Mouse (Mus musculus): ENCODE data around the gene Tle3. TPM values are rescaled to one million over a fixed set of nuclear protein-coding genes. Genes with fewer than 3 reads are reported as not detected.

Gene Tle3
- polyA plus RNA-seq, 1 experiment from 2014 or later: 101 TPM

DNA sequence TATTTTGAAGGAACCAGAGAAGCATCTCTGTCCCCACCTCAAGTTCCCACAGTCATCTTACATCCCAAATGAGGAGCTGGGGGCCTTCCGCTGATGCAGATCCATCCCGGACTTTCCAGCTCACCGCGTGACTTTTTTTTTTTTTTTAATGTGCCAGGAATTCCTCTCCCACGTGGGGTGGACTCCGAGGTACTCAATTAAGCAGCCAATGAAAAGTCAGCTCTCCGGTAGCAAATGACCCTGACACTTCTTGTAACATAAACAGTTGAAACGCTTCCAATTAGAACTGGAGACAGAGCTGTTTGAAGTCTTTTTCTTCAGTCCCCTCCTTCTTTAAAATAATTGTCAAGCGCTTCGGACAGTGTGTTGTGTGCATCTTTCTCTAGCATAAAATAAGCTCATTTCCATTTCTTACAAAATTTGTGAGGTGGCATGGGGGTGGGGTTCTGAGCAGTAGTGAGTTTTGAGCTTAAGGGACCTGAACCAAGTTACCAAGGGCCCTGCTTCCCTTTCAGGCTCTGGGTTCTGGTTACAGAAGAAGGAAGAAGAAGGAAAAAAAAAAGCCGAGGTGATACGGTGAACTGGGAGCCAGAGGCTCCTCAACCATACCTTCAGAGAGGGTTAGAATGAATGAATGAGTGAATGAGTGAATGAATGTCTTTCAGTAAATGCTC lies 3.5 kb upstream of the Tle3 start:
- in situ Hi-C loops (cut with MboI; ENCODE audit: low pct_unique_long_range_greater_than_20kb): loop anchor here (5.0 to 10.0 kb wide), 5 partner anchors 64 to 471 kb away; no protein-coding TSS in a partner anchor
- no peak for TF ChIP-seq CTCF (IDR thresholded peaks at IDR 0.05)
- ChIA-PET POLR2A (interaction anchor here (0.6 to 1.9 kb wide), 3 partner anchors 36 to 356 kb away, joined by 3 to 7 read pairs (median 4); no protein-coding TSS in a partner anchor), CTCF (interaction anchor here (0.7 to 1.5 kb wide), 7 partner anchors 11 to 530 kb away, joined by 3 to 4 read pairs (median 3); no protein-coding TSS in a partner anchor)
- H3K27me3 ChIP-seq: no peaks in the 10 kb centered on the region
- ATAC-seq (peak; percentile 11), DNase-seq (ENCODE audit: low read depth, low spot score) (peak; percentile 97)

DNA sequence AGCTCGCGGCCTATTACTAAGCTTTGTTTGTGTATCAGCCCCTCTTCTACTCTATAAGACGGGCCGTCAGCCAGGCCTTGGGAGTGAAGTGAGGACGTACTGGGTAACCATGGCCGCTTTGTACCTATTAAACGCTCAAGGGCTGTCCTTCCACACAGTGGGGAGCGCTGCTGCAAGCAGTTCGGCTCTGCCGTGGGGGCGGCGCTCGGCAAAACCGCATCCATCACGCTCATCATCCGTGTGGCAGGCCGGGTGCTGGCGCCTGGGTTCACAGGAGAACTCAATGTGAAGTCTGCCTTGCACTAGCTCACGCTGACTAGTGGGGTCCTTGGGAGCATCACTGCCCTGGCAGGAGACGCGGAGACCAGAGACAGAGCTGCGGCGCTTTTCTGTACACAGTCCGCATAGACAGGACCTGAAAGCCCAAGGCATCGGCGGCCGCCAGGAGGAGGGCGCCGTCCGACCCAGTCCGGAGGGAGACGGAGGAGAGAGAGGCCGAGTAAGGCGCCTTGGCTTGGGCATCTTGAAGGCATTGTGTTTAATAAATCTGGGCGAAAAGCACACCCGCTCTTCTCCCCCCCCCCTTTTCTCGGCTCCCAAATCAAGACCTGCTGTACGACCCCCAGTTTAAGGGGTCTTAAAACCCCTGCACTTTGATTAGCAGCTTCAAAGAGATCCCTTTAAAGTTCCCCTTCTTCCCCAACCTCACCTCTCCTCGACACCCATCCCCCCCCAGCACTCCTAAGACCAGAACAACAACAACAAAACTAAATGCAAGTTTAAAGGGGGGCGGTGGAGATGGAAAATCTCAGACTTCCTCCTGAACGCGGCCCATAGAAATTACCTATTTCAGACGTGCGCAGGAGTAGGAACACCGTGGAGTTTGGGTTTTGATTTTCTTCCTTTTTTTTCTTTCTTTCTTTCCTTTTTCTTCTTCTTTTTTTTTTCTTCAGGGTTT lies 2.6 kb upstream of the Tle3 start:
- in situ Hi-C loops (cut with MboI; ENCODE audit: low pct_unique_long_range_greater_than_20kb): loop anchor here (5.0 to 10.0 kb wide), 6 partner anchors 65 to 472 kb away; no protein-coding TSS in a partner anchor
- no peak for TF ChIP-seq CTCF (IDR thresholded peaks at IDR 0.05)
- ChIA-PET CTCF (interaction anchor here (0.8 to 1.5 kb wide), 5 partner anchors 11 to 328 kb away, joined by 3 to 4 read pairs (median 3); no protein-coding TSS in a partner anchor), POLR2A (interaction anchor here (0.5 to 2.1 kb wide), 6 partner anchors 8 to 497 kb away, joined by 3 to 7 read pairs (median 4); no protein-coding TSS in a partner anchor)
- no peak for DNase-seq (ENCODE audit: low read depth, low spot score)
- no peak for ATAC-seq
- no peaks in the 10 kb centered on the region for H3K27me3 ChIP-seq

DNA sequence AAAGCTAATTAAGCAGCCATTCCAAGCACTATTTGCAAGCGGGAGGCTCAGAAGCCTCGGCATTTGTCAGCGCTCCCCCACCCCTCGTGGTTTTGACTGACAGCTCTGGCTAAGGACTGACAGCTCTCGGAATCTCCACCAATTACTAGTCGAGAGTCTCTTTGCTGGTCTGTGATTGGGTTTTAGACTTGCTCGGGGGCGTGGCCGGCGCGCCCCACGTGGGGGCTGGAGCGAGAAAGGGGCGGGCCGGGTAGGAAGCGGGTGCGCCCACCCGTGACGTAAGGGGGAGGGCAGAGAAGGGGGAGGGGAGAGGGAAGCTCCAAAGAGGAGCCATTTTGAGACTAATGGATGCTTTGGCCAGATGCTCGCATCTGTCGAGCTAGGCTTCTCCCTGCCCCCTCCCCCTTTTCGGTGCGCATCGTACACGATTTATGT lies 1.7 kb upstream of the Tle3 start:
- POLR2A ChIA-PET: interaction anchor here (0.5 to 2.1 kb wide), 8 partner anchors 9 to 496 kb away, joined by 3 to 8 read pairs (median 4); no protein-coding TSS in a partner anchor
- in situ Hi-C loops (cut with MboI; ENCODE audit: low pct_unique_long_range_greater_than_20kb): loop anchor here (5.0 kb wide), 1 partner anchor 327 kb away; no protein-coding TSS in a partner anchor
- TF ChIP-seq CTCF (IDR thresholded peaks at IDR 0.05): no peak
- CTCF ChIA-PET: interaction anchor here (0.8 kb wide), 1 partner anchor 32 kb away, joined by 3 read pairs; no protein-coding TSS in a partner anchor
- DNase-seq (ENCODE audit: low read depth, low spot score): peak; percentile 99
- H3K27me3 ChIP-seq: no peaks in the 10 kb centered on the region
- no peak for ATAC-seq

DNA sequence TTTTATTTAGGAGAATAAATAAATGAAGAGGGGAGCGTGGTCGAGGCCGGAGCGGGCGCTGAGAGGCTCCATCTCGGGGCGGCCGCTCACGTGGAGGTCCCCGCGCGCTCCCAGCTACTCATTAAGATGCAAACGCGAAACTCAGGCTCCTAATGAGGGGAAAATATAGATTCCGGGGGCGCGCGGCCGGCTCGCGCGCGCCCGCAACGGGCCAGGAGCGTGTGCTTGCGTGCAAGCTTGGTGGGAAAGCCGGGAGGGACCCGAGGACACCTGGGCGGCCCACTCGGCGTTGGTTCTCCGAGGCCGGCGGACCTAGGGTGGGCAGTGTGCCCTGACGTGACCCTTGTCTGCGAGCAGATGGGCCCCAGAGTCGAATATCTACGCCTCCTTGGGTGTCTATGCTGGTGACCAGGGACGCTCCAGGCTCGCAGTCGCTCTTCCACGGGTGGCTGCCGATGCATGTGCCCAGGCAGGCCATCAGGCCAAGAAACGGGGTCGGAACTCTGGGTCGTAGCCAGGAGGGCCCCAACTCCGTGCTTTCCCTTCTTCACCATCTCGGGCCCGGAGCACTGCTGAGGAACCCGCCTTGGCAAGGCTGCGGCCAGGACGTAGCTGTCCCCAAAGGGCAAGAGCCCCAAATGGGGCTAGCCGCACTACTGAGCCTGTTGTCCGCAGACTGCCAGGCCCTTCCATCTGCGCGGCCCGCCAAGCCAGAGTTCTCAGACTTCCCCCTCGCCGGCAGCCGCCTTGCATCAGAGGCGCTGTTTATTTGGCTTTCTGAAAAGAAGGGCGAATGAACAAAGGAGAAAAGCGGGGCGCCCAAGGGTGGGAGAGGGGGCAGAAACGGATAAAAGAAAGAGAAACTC lies 1.0 kb upstream of the Tle3 start:
- CTCF ChIA-PET: interaction anchor here (0.8 to 1.1 kb wide), 2 partner anchors 32 to 355 kb away, joined by 3 read pairs; no protein-coding TSS in a partner anchor
- H3K27me3 ChIP-seq: no peaks in the 10 kb centered on the region
- POLR2A ChIA-PET: interaction anchor here (0.5 to 2.1 kb wide), 10 partner anchors 10 to 495 kb away, joined by 3 to 8 read pairs (median 4); no protein-coding TSS in a partner anchor
- DNase-seq (ENCODE audit: low read depth, low spot score) (no peak), ATAC-seq (no peak)
- in situ Hi-C loops (cut with MboI; ENCODE audit: low pct_unique_long_range_greater_than_20kb): loop anchor here (5.0 kb wide), 1 partner anchor 326 kb away; no protein-coding TSS in a partner anchor
- no peak for TF ChIP-seq CTCF (IDR thresholded peaks at IDR 0.05)

DNA sequence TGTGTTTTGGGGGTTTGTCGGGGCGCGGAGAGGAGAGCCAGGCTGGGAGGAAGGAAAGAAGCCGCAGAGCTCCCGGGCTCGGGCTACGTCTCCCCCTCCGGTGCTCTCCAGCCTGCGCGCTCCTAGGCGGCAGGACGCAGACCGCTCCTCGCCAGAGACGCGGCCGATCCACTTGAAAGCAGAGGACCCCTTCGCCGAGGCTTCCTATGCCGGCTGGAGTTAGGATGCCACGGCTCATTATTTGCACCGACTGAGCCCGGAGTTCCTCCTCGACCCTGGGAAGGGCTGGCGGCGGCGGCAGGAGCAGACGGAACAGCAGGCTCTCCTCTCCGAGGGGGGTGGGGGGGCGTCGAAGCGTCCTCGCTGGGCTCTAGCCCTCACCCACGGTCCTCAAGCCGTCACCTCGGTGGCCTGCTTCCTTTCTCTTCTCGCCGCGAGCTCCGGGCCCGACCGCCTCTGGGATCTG lies 377 bp downstream of the Tle3 start:
- CTCF ChIA-PET: interaction anchor here (1.1 kb wide), 2 partner anchors 30 to 356 kb away, joined by 3 read pairs; no protein-coding TSS in a partner anchor
- no peaks in the 10 kb centered on the region for H3K27me3 ChIP-seq
- POLR2A ChIA-PET: interaction anchor here (0.7 to 1.5 kb wide), 6 partner anchors 11 to 450 kb away, joined by 3 to 9 read pairs (median 4); no protein-coding TSS in a partner anchor
- TF ChIP-seq CTCF (IDR thresholded peaks at IDR 0.05): no peak
- ATAC-seq (no peak), DNase-seq (ENCODE audit: low read depth, low spot score) (no peak)
- in situ Hi-C loops (cut with MboI; ENCODE audit: low pct_unique_long_range_greater_than_20kb): loop anchor here (5.0 kb wide), 1 partner anchor 325 kb away; no protein-coding TSS in a partner anchor

DNA sequence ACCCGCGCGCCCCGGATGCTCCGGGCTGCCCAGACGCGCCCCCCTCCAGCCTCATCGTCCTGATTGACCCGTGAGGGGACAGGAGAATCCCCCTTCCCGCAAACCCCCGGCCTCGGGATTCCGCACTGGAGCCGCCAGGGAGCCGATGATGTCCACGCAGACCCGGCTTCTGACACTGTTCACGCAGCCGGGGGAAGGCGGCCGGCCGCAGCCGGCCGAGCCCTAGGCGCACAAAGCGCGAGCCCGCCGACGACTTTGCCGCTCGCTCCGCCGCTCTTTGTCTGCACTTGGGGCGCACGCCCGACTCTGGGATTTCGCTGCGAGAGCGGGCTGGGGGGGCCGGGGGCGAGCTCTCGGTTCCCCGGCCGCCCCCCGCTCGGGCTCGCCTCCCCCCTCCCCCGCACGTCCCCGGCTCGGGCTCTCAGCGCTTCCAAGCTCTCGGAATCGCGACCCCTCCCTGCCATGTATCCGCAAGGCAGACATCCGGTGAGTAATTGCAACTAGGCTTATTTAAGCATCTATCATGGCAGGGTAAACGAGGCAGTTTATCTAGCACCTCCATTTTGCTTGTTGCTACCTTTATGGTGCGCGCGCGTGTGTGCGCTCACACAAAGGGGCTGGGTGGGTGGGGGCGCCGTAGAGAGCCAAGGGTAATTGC lies 939 bp downstream of the Tle3 start:
- POLR2A ChIA-PET: interaction anchor here (0.7 to 1.5 kb wide), 5 partner anchors 32 to 449 kb away, joined by 3 to 9 read pairs (median 3); no protein-coding TSS in a partner anchor
- in situ Hi-C loops (cut with MboI; ENCODE audit: low pct_unique_long_range_greater_than_20kb): loop anchor here (5.0 kb wide), 1 partner anchor 324 kb away; no protein-coding TSS in a partner anchor

DNA sequence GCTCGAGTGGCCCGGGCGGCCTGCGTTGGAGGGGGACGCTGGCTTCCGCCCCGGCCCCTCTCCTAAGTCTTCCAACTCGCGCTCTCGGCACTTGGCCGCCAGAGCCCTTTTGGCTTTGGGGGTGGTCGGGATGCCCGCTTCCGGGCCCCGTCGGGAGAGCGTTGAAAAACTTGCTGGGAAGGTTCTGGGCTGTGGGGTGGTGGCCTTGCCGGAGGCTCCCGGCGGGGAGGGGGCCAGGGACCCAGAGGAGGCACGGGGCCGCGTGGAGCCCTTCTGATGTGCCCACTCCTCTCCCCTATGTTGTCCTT lies 1.4 kb downstream of the Tle3 start:
- ATAC-seq (no peak), DNase-seq (ENCODE audit: low read depth, low spot score) (no peak)
- in situ Hi-C loops (cut with MboI; ENCODE audit: low pct_unique_long_range_greater_than_20kb): loop anchor here (5.0 kb wide), 1 partner anchor 324 kb away; no protein-coding TSS in a partner anchor
- TF ChIP-seq CTCF (IDR thresholded peaks at IDR 0.05): no peak
- H3K27me3 ChIP-seq: no peaks in the 10 kb centered on the region
- ChIA-PET CTCF (no interaction called here), POLR2A (interaction anchor here (0.6 to 1.4 kb wide), 5 partner anchors 27 to 283 kb away, joined by 3 read pairs; no protein-coding TSS in a partner anchor)

More for the DNA sequence above, 939 bp downstream of the Tle3 start:
- ATAC-seq: no peak
- no peak for TF ChIP-seq CTCF (IDR thresholded peaks at IDR 0.05)
- no peak for DNase-seq (ENCODE audit: low read depth, low spot score)
- CTCF ChIA-PET: no interaction called here
- H3K27me3 ChIP-seq: no peaks in the 10 kb centered on the region
